Mouse (Mus musculus) liver, postnatal 0 days (tissue): ENCODE measurements at regions not wholly inside any gene's neighbourhood (a gene's known extent, or its start where the extent isn't known, plus 50 kb on each side); places are given as distances from the start of the nearest gene placed in this dataset.
A peak's percentile ranks its signal among the peaks of the same experiment; 100 is the strongest.

Experiments
- ATAC-seq: fragments of 200-750 bp; cut with Nextera tagmentation; 2 replicates; pipeline ENCODE4 v1.8.0; 2017; ENCODE audit warnings: mild to moderate bottlenecking, moderate library complexity
- DNase-seq: peaks from one replicate; pipeline ENCODE4 v3.0.0-alpha.2; 2016
- H3K27ac ChIP-seq: fragments of 300-500 bp; sonication (generic); 2 replicates; pipeline ENCODE4 v1.5.1; 2014; ENCODE audit warnings: antibody characterized with exemption, moderate library complexity, mild to moderate bottlenecking, low read depth
- H3K27me3 ChIP-seq: fragments of 300-500 bp; sonication (generic); 2 replicates; pipeline ENCODE4 v1.6.1; 2014; ENCODE audit warnings: low read length, control low read depth, mixed read lengths; ENCODE audit not compliant: insufficient read depth
- H3K36me3 ChIP-seq: fragments of 300-500 bp; sonication (generic); replicated peaks from 2 replicates; pipeline ENCODE4 v1.6.1; 2014; ENCODE audit warnings: mild to moderate bottlenecking, control low read depth, low read length, moderate library complexity, mixed read lengths; ENCODE audit not compliant: insufficient read depth
- H3K4me1 ChIP-seq: fragments of 300-500 bp; sonication (generic); 2 replicates; pipeline ENCODE4 v1.6.1; 2014; ENCODE audit warnings: antibody characterized with exemption, mild to moderate bottlenecking, control low read depth; ENCODE audit not compliant: insufficient read depth
- H3K4me2 ChIP-seq: fragments of 300-500 bp; sonication (generic); 2 replicates; pipeline ENCODE4 v1.6.1; 2014; ENCODE audit warnings: low read depth, mild to moderate bottlenecking, low read length, moderate library complexity, mixed read lengths
- H3K4me3 ChIP-seq: fragments of 300-500 bp; sonication (generic); 2 replicates; pipeline ENCODE4 v1.5.1; 2014; ENCODE audit warnings: low read depth, low read length
- H3K9ac ChIP-seq: fragments of 300-500 bp; sonication (generic); replicated peaks from 2 replicates; pipeline ENCODE4 v1.6.1; 2014; ENCODE audit warnings: mild to moderate bottlenecking, moderate library complexity
- H3K9me3 ChIP-seq: fragments of 300-500 bp; sonication (generic); 2 replicates; pipeline ENCODE4 v1.6.1; 2016; ENCODE audit warnings: mild to moderate bottlenecking, control low read depth, low read length, mixed read lengths
- CTCF ChIP-seq: sonication (generic); IDR thresholded peaks from 2 replicates; pipeline ENCODE4 v1.5.1; 2016; ENCODE audit warnings: antibody characterized with exemption, low read depth
- EP300 ChIP-seq: IDR thresholded peaks from 2 replicates; pipeline ENCODE4 v1.6.1; 2016; ENCODE audit warnings: antibody characterized with exemption, low read depth, mild to moderate bottlenecking
- WGBS: fragments of 180-500 bp; shearing (Covaris S2); extraction: QIAGEN DNeasy Blood & Tissue Kit; methylation state at CpG from one replicate; pipeline ENCODE4 v1.1.7; 2014; ENCODE audit not compliant: insufficient replicate concordance; 5-methylcytosine and 5-hydroxymethylcytosine counted together

GRCm38 (mm10) chr3:118445360-118445759, 116.6 kb upstream of the Dpyd start:
- Histone ChIP-seq H3K4me2 (no peak overlapping the region), H3K27me3 (no peaks in the 10 kb centered on the region), H3K9ac (no peak overlapping the region), H3K9me3 (no peaks in the 10 kb centered on the region), H3K27ac (no peak overlapping the region), H3K4me1 (no peaks in the 10 kb centered on the region), H3K4me3 (no peak overlapping the region), H3K36me3 (no peaks in the 10 kb centered on the region)
- DNase-seq (no peak), ATAC-seq (no peak)
- WGBS, result 75% methylated on average over 4 of the region's 4 CpGs
- no peak for TF ChIP-seq EP300
- no peak for TF ChIP-seq CTCF

GRCm38 (mm10) chr3:118459636-118460035, 102.3 kb upstream of the Dpyd start:
- H3K27ac ChIP-seq, result no peak overlapping the region
- H3K4me3 ChIP-seq, result no peak overlapping the region
- no peaks in the 10 kb centered on the region for H3K36me3 ChIP-seq
- ATAC-seq, result no peak
- TF ChIP-seq CTCF (no peak), EP300 (no peak)
- H3K9ac ChIP-seq, result no peak overlapping the region
- H3K9me3 ChIP-seq, result no peaks in the 10 kb centered on the region
- no peaks in the 10 kb centered on the region for H3K4me1 ChIP-seq
- no peaks in the 10 kb centered on the region for H3K27me3 ChIP-seq
- 69% methylated on average over 2 of the region's 2 CpGs for WGBS
- DNase-seq, result no peak
- H3K4me2 ChIP-seq, result no peak overlapping the region

GRCm38 (mm10) chr3:118465611-118466010, 96.3 kb upstream of the Dpyd start:
- H3K9ac ChIP-seq, result no peak overlapping the region
- H3K9me3 ChIP-seq, result no peaks in the 10 kb centered on the region
- H3K36me3 ChIP-seq, result no peaks in the 10 kb centered on the region
- H3K27me3 ChIP-seq, result no peaks in the 10 kb centered on the region
- no peak overlapping the region for H3K27ac ChIP-seq
- H3K4me2 ChIP-seq, result no peak overlapping the region
- 87% methylated on average over 2 of the region's 2 CpGs for WGBS
- ATAC-seq (no peak), DNase-seq (no peak)
- no peaks in the 10 kb centered on the region for H3K4me1 ChIP-seq
- H3K4me3 ChIP-seq, result no peak overlapping the region
- TF ChIP-seq CTCF, result no peak
- TF ChIP-seq EP300, result no peak

- no peak overlapping the region for H3K9ac ChIP-seq
- no peaks in the 10 kb centered on the region for H3K9me3 ChIP-seq
- no peaks in the 10 kb centered on the region for H3K36me3 ChIP-seq
- no peaks in the 10 kb centered on the region for H3K27me3 ChIP-seq
- no peak overlapping the region for H3K27ac ChIP-seq
- no peak overlapping the region for H3K4me3 ChIP-seq
- TF ChIP-seq CTCF, result no peak
- no peak for TF ChIP-seq EP300
- H3K4me2 ChIP-seq, result no peak overlapping the region
- no peak for ATAC-seq
- no peaks in the 10 kb centered on the region for H3K4me1 ChIP-seq
- WGBS, result 70% methylated on average over 10 of the region's 10 CpGs
- DNase-seq, result no peak
Observed at GRCm38 (mm10) chr3:118472215-118472799, 89.6 kb upstream of the Dpyd start.

GRCm38 (mm10) chr3:118478065-118478464, 83.9 kb upstream of the Dpyd start:
- no peak overlapping the region for H3K4me2 ChIP-seq
- H3K9me3 ChIP-seq, result no peaks in the 10 kb centered on the region
- H3K27me3 ChIP-seq, result no peaks in the 10 kb centered on the region
- H3K4me1 ChIP-seq, result no peaks in the 10 kb centered on the region
- no peaks in the 10 kb centered on the region for H3K36me3 ChIP-seq
- peak overlapping the region; percentile 79 for H3K27ac ChIP-seq
- H3K4me3 ChIP-seq, result no peak overlapping the region
- DNase-seq, result peak; percentile 47
- TF ChIP-seq CTCF (no peak), EP300 (peak; percentile 73)
- 59% methylated on average over 8 of the region's 8 CpGs for WGBS
- H3K9ac ChIP-seq, result no peak overlapping the region
- ATAC-seq, result peak; percentile 93

- Histone ChIP-seq H3K27ac (0 out of 2 replicates have a peak overlapping the region, but pooled peaks have one; percentile 29), H3K4me3 (no peak overlapping the region), H3K4me2 (no peak overlapping the region), H3K9me3 (no peaks in the 10 kb centered on the region), H3K36me3 (no peaks in the 10 kb centered on the region), H3K4me1 (no peaks in the 10 kb centered on the region), H3K27me3 (no peaks in the 10 kb centered on the region), H3K9ac (no peak overlapping the region)
- ATAC-seq (peak; percentile 67), DNase-seq (peak; percentile 13)
- no peak for TF ChIP-seq EP300
- TF ChIP-seq CTCF, result no peak
- 61% methylated on average over 8 of the region's 8 CpGs for WGBS
Observed at GRCm38 (mm10) chr3:118480515-118481248, 81.2 kb upstream of the Dpyd start.
